Mouse (Mus musculus) intestine, postnatal 0 days (tissue): Measurements from ENCODE around the gene Aars2. TPM values are rescaled to one million over a fixed set of nuclear protein-coding genes. Genes with fewer than 3 reads are reported as not detected.
A peak's percentile ranks its signal among the peaks of the same experiment; 100 is the strongest.

Experiments
- ATAC-seq: fragments of 200-750 bp; cut with Nextera tagmentation; 2 replicates; pipeline ENCODE4 v1.8.0; 2017; ENCODE audit warnings: mild to moderate bottlenecking, moderate TSS enrichment, moderate library complexity
- H3K27ac ChIP-seq: fragments of 300-500 bp; sonication (generic); 2 replicates; pipeline ENCODE4 v1.5.1; 2014; ENCODE audit warnings: mild to moderate bottlenecking, low read depth, low read length, moderate library complexity
- H3K27me3 ChIP-seq: fragments of 300-500 bp; sonication (generic); replicated peaks from 2 replicates; pipeline ENCODE4 v1.6.1; 2014; ENCODE audit warnings: low read length, mixed read lengths; ENCODE audit not compliant: control insufficient read depth, insufficient read depth
- H3K36me3 ChIP-seq: fragments of 300-500 bp; sonication (generic); 2 replicates; pipeline ENCODE4 v1.6.1; 2014; ENCODE audit warnings: mild to moderate bottlenecking, moderate library complexity; ENCODE audit not compliant: control insufficient read depth, insufficient read depth
- H3K4me1 ChIP-seq: fragments of 300-500 bp; sonication (generic); replicated peaks from 2 replicates; pipeline ENCODE4 v1.6.1; 2014; ENCODE audit warnings: antibody characterized with exemption, low read length, mixed read lengths; ENCODE audit not compliant: control insufficient read depth, insufficient read depth
- H3K4me2 ChIP-seq: fragments of 300-500 bp; sonication (generic); replicated peaks from 2 replicates; pipeline ENCODE4 v1.6.1; 2014; ENCODE audit warnings: low read depth, mild to moderate bottlenecking, moderate library complexity
- H3K4me3 ChIP-seq: fragments of 300-500 bp; sonication (generic); 2 replicates; pipeline ENCODE4 v1.5.1; 2014; ENCODE audit warnings: low read depth, low read length
- H3K9ac ChIP-seq: fragments of 300-500 bp; sonication (generic); 2 replicates; pipeline ENCODE4 v1.6.1; 2014; ENCODE audit warnings: mild to moderate bottlenecking, low read depth, low read length
- H3K9me3 ChIP-seq: fragments of 300-500 bp; sonication (generic); 2 replicates; pipeline ENCODE4 v1.6.1; 2016; ENCODE audit warnings: mixed run types; ENCODE audit not compliant: control insufficient read depth
- CTCF ChIP-seq: sonication (generic); IDR thresholded peaks from 2 replicates; pipeline ENCODE4 v1.5.1; 2016; ENCODE audit warnings: low read depth, mild to moderate bottlenecking, control low read depth, antibody characterized with exemption, moderate library complexity
- WGBS: fragments of 180-500 bp; shearing (Covaris S2); extraction: QIAGEN DNeasy Blood & Tissue Kit; methylation state at CpG from one replicate; pipeline ENCODE4 v1.1.7; 2014; 5-methylcytosine and 5-hydroxymethylcytosine counted together
- polyA plus RNA-seq: library from polyadenylated mRNA; unstranded; fragments of >200 nt; fragmentation: Nextera tagmentation; extraction: Ambion mirVana; gene quantifications from 2 replicates; pipeline ENCODE4 v1.2.1, GENCODE M21; 2015

Gene Aars2
- polyA plus RNA-seq, 1 experiment from 2014 or later = 4.0 TPM

- no peaks in the 10 kb centered on the region for H3K9me3 ChIP-seq
- H3K4me1 ChIP-seq = no peaks in the 10 kb centered on the region
- no peak overlapping the region for H3K9ac ChIP-seq
- no peak overlapping the region for H3K4me3 ChIP-seq
- ATAC-seq = no peak
- no peak overlapping the region for H3K4me2 ChIP-seq
- H3K27ac ChIP-seq = no peak overlapping the region
- WGBS = 80% methylated on average over 5 of the region's 5 CpGs
- no peak for TF ChIP-seq CTCF
- H3K27me3 ChIP-seq = no peaks in the 10 kb centered on the region
- no peaks in the 10 kb centered on the region for H3K36me3 ChIP-seq
Measured at GRCm38 (mm10) chr17:45468302-45468701, 38.3 kb upstream of the Aars2 start.

- no peak overlapping the region for H3K9ac ChIP-seq
- peaks cover 7% of the 10 kb centered on the region for H3K27me3 ChIP-seq
- TF ChIP-seq CTCF = no peak
- H3K27ac ChIP-seq = no peak overlapping the region
- H3K36me3 ChIP-seq = no peaks in the 10 kb centered on the region
- 83% methylated on average over 7 of the region's 7 CpGs for WGBS
- no peaks in the 10 kb centered on the region for H3K9me3 ChIP-seq
- ATAC-seq = no peak
- no peak overlapping the region for H3K4me3 ChIP-seq
- no peaks in the 10 kb centered on the region for H3K4me1 ChIP-seq
- H3K4me2 ChIP-seq = no peak overlapping the region
Measured at GRCm38 (mm10) chr17:45470726-45471125, 35.9 kb upstream of the Aars2 start.

DNA sequence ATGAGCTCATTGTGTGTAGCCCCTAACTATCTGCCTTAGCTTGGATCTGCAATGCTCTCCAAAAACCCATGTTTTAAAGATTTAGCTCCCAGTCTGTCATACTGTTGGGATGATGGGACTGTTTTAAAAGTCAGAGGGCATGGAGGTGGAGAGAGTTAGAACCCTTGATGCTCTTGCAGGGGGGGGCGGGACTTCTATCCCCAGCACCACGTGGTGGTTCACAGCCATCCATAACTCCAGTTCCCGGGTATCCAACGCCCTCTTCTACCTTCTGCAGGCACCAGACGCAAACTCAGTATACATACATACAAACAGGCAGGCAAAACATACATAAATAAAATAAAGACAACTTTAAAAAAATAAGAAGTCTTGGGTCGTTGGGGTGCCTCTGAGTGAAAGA, 33.0 kb upstream of the Aars2 start:
- TF ChIP-seq CTCF = no peak
- H3K9me3 ChIP-seq = no peaks in the 10 kb centered on the region
- H3K4me2 ChIP-seq = no peak overlapping the region
- no peak for ATAC-seq
- H3K4me3 ChIP-seq = no peak overlapping the region
- H3K27ac ChIP-seq = no peak overlapping the region
- peaks cover 16% of the 10 kb centered on the region for H3K27me3 ChIP-seq
- no peaks in the 10 kb centered on the region for H3K36me3 ChIP-seq
- H3K9ac ChIP-seq = no peak overlapping the region
- no peaks in the 10 kb centered on the region for H3K4me1 ChIP-seq
- 69% methylated on average over 6 of the region's 6 CpGs for WGBS

DNA sequence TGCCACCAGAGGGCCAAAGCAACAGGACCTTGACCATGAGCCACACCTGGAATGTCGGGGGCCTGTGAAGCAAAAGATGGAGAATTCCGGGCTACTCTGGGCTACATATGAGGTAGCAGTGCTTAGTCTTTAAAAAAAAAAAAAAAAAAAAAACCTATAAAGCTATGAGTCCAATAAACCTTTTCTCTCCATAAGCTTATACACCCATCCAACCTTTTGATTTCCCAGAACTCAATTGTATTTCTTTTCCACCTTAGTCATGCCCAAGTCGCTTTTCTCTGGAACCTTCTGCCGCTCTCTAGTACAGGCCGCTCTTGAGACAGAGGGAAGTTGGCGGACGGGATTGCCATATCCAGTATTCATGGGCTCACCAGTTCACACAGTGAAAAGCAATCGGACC, 32.5 kb upstream of the Aars2 start:
- Histone ChIP-seq H3K27ac (no peak overlapping the region), H3K9me3 (no peaks in the 10 kb centered on the region), H3K27me3 (peaks cover 16% of the 10 kb centered on the region), H3K36me3 (no peaks in the 10 kb centered on the region), H3K4me3 (no peak overlapping the region), H3K4me2 (peak overlapping the region; percentile 57; the same call in 1 of the 2 replicates), H3K4me1 (no peaks in the 10 kb centered on the region), H3K9ac (no peak overlapping the region)
- no peak for TF ChIP-seq CTCF
- no peak for ATAC-seq
- 73% methylated on average over 8 of the region's 8 CpGs for WGBS

DNA sequence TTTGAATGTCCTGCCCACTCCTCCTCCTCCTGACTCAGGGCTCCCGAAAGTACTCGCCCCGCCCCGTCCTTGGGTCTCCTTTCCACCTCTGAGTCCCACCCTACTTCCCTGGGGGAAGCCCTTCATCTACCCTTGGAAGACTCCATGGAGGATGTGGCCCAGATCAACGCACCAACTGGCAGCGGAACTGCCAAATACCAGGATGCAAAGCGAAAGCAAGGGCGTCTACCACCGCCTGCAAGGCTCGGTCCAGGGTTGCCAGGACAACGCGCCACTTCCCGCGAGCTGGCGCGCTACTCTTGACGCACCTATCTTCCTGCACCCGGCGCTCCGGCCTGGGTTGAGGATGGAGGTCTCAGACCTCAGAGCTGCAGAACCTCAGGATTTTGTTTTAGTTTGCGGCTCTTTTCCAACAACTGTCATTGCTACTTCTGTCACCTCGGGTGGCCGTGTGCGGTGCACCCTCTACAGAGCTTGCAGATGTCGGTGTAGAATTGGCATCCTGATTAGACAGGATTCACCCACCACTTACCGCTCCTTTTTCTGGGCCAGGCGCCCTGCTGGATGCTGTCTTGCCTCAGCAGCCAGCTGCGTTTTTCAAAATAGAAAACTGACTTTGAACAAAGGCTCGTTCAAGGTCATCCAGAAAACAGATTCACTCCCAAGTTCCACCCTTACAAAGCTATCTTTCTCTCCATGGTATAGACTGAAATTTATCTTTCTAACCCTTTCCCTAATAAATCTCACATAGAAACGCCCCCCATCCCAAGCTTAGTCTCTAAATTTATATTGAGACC, 31.8 kb upstream of the Aars2 start, which contains the start of gene Spats1:
TSS of gene Spats1 (minus strand) at position 747 of the 797 bp plus-strand sequence.
- H3K36me3 ChIP-seq = no peaks in the 10 kb centered on the region
- peak within 1 kb of the TSS; percentile 35 for H3K4me3 ChIP-seq
- peaks cover 16% of the 10 kb centered on the region for H3K27me3 ChIP-seq
- no peaks in the 10 kb centered on the region for H3K4me1 ChIP-seq
- WGBS = 6% methylated on average over 30 of the region's 30 CpGs
- no peak within 1 kb of the TSS for H3K9ac ChIP-seq
- TF ChIP-seq CTCF = no peak
- ATAC-seq = peak; percentile 47; the same call in 1 of the 2 replicates
- H3K9me3 ChIP-seq = no peaks in the 10 kb centered on the region
- H3K4me2 ChIP-seq = peak within 1 kb of the TSS; percentile 57
- H3K27ac ChIP-seq = no peak within 1 kb of the TSS

DNA sequence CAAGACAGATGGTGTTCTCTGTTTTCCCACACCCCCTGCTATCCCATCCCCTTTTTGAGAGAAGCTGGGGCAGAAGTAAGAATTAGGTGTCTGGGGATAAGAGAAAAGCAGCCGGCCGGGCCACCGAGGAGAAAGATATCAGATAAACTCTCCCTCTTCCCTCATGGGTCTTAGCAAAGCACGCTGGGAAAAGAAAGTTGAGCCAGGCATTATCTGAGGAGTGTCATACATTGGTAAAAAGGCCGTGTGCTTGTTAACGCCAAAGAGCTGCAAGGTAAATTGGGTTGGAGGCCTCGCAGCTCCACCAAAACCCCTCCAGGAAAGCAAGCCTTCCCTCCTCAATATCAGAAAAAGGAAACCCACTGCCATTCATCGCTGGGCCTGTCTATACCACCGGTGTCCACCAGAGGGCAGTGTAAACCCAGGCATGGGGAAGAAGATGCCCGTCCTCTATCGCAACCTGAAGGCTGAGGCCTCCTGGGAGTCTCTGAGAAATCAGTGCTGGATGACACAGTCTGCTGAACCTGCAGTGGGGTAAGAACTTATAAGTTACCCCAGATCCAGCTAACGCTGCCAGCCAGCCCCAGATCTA, 28.3 kb upstream of the Aars2 start:
- WGBS = 13% methylated on average over 12 of the region's 12 CpGs
- H3K4me2 ChIP-seq = no peak overlapping the region
- peaks cover 16% of the 10 kb centered on the region for H3K27me3 ChIP-seq
- H3K9me3 ChIP-seq = no peaks in the 10 kb centered on the region
- peak; percentile 41; the same call in 1 of the 2 replicates for ATAC-seq
- H3K4me1 ChIP-seq = no peaks in the 10 kb centered on the region
- TF ChIP-seq CTCF = peak; percentile 99
- H3K36me3 ChIP-seq = no peaks in the 10 kb centered on the region
- no peak overlapping the region for H3K9ac ChIP-seq
- H3K27ac ChIP-seq = no peak overlapping the region
- H3K4me3 ChIP-seq = no peak overlapping the region
